Mouse (Mus musculus) adrenal gland, adult 18-20 months (tissue): ENCODE measurements at regions not wholly inside any gene's neighbourhood (a gene's known extent, or its start where the extent isn't known, plus 50 kb on each side); places are given as distances from the start of the nearest gene placed in this dataset.

Experiments used
- DNase-seq, 2 experiments: peaks; one replicate each; pipeline ENCODE4 v3.0.0; 2021 to 2022; ENCODE audit warnings: low spot score in 2 of 2

DNA sequence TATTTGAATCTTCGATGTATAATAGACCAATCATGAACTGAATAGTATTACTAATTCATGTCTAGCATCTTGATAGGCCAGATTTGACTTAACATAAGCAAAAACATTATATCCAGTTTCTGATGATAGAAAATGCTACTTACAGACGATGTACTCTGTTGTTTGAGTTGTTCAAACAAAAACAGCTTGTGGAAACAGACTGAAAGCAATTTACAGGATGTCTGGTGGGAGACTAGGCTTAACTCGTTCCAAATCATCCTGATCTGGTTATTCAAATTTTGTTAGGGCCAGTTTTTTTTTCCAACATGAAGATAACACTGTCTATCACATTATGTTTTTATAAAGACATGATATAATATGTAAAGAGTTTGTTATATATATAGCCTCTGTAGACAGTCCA, 369.4 kb upstream of the Igbp1b start:
- no peak for DNase-seq

DNA sequence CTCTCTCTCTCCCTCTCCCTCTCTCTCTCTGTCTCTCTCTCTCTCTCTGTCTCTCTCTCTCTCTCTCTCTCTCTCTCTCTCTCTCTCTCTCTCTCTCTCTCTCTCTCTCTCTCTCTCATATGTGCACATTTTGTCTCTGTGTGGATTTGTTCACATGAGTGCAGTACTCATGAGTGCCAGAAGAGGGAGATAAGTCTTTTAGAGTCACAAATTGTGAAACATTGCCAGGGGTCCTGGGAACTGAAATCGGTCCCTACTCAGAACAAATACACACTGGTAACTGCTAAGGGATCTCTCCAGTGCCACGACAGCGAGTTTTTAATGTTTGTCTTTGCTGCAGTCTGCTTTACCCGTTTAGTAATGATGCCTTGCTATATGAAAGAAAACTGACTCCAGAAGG, 356.2 kb upstream of the Igbp1b start:
- no peak for DNase-seq

DNA sequence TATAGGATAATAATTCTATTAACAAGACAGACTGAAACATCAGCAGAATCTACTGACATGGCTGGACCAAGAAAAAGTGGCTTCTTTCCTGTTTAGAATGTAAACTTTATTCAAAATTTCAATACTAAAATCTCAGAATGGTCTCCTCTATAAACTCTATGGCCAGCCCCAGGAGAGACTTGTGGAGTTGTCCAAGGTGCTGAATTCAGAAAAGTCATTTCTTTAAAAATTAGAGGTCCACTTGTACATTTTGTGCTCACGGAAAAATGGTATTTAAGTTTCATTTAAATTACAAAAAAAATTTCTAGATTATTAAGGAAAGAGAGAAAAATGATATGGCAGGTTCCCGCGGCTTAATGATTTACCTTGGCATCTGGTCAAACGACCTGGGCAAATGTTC, 352.2 kb upstream of the Igbp1b start:
- DNase-seq: no peak
